Mouse (Mus musculus) adrenal gland, postnatal 36 days (tissue): ENCODE results near the gene Ap5z1. TPM values are rescaled to one million over a fixed set of nuclear protein-coding genes. Genes with fewer than 3 reads are reported as not detected.

Source experiments
- DNase-seq, 2 experiments: peaks; one replicate each; pipeline ENCODE4 v3.0.0; 2021; ENCODE audit warnings: mixed read lengths in 1 of 2
- long read RNA-seq, 2 experiments: library from polyadenylated mRNA; stranded (forward); transcript quantifications; one replicate each; pipeline ENCODE4 v2.0.0; 2021; ENCODE audit warnings: borderline sequencing depth in 2 of 2
- total RNA-seq, 2 experiments: library from RNA; stranded (reverse); gene quantifications; 2 replicates each; pipeline ENCODE4 v1.2.3; 2021

Ap5z1 gene
- 10 to 100 TPM; 13.4 to 17.9 TPM for total RNA-seq
- long read RNA-seq, experiment 1, partial matches to known transcripts: 7 of 16 reads
- long read RNA-seq, experiment 1, other reads (novel, unspliced or antisense): 5 of 16 reads
- long read RNA-seq, experiment 2, transcript Ap5z1-201 (17 exons, 3,689 nt): major isoform, 6 of 19 reads
- long read RNA-seq, experiment 2, partial matches to known transcripts: 3 of 19 reads
- long read RNA-seq, experiment 2, other reads (novel, unspliced or antisense): 8 of 19 reads

DNA sequence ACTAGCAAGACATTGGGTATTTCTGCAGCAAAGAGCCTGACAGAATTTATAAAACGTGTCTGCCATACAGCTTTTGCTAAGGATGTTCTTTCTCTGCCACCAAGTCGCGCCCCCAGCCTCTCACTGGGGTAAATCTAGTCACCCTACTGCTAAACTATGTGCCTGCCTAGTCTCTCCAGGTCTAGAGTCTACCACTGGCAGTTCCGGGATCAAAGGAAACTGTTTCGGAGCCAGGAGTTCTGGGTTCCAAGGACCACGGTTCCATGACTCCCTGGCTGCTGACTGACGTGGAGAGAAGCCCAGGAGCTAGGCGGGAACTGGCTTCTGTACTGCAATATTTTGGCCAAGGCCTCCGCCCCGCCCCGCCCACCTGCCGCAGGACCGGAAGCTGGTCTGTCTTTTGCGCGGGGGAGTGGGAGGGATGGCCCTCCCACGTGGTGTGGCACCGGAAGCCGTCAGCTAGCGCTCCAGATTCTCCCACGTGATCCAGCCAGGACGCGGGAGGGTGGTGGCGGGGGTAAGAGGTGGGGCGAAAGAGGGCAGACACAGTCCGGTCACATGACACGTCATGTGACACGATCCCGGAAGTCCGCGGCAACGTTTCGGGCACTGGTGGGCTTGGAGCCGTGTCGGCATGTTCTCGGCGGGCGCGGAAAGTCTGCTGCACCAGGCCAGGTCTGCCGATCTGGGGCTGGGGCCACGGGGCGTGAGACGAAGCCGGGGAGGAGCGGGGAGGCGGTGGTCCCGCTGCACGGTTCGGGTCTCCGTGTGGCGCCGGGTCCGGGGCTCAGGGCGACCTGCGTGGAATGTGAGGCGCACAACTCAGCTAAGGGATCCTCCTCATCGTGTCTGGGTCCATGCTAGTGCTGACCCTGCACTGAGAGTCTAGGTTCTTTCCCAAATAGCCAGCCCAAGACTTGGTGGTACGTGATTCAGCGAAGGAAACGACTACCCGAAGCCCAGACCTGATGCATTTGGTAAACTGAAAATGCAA lies at the start of gene Ap5z1:
TSS of gene Ap5z1 (plus strand) at position 484 of the 994 bp plus-strand sequence.
- peak; percentile 97 for DNase-seq

GRCm38 (mm10) chr5:142415401-142415800 lies 48.3 kb upstream of the Ap5z1 start:
- no peak for DNase-seq

DNA sequence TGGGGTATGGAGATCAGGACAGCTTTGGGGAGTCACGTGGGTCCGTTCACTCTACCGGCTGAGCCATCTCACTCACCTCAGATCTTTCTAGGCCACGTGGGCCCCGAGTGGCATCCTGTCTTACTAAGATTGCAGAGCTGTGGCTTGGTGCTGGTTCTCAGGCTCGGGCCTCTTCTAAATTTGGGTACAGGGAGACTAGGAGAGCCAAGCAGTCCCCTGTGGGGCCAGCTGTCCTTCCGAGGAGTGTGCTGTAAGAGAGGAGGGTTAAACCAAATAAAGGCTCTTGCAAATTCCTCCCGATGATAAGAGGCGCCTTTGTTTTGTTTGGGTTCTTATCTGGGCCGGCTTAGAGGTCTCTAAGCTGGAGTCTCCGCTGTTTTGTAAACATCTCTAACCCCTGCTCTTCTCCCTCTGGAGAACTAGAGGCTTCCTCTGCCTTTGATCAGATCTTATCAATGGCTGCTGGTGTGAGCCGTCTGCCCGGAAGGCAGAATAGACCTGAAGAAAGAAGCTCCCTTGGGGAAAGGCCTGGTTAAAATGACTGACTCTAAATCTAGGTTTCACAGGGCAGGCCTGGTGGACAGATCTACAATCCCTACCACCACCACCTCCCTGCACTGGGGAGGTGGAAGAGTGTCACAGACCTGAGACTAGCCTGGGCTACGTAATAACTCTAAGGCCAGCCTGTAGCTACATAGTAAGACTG lies 47.5 kb upstream of the Ap5z1 start:
- no peak for DNase-seq

DNA sequence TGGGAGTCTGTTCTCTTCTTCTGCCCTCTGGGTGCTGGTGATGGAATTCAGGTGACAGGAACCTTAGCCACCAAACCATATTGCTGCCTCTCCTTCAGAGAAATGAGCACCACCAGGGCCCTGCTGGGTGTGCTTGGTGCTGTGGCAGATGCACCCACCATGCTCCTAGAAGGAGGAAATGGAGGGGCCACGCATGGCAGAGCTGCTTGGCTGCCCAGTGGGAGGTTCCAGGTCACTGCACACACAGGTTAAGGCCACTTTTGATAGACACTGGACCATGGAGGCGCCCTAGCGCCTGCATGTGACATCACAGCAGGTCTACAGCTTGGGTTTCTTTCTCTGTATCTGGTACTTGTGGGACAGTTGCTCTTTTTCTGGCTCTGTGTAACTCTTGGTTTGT lies 46.6 kb upstream of the Ap5z1 start:
- no peak for DNase-seq

DNA sequence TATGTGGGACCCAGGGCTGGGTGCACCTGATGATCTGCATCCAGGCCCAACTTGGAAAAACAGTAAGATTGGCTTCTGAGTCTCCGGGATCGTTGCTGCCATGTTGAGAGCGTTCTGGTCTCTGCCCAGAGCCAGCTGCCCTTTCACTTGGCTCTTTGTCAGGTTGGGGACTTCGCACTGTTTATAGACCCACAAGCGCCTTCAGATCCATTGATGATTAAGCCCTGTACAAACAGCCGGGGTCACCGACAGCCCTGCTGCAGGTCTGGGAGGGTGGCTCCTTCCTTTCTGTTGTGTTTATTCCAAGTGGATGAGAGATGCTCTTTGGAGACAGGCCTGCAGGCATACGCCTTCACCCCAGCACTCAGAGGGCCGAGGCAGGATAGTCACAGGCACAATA lies 45.9 kb upstream of the Ap5z1 start:
- DNase-seq: no peak

DNA sequence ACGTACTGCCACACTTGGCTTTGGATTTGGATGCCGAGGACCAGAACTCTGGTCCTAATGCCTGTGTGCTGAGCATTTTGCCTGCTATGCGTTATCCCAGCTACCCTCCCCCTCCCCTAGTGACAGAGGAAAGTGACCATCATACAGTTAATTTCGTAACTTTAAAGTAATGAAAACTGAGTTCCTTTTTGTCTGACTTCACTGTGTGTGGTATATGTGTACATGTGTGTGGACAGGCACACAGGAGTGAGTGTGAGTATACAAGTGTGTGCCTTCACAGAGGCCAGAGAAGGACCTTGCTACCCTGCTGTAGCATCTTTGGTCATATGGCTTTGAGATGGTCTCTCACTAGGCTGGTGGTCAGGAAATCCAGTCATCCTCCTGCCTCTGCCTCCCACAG lies 45.3 kb upstream of the Ap5z1 start:
- no peak for DNase-seq

DNA sequence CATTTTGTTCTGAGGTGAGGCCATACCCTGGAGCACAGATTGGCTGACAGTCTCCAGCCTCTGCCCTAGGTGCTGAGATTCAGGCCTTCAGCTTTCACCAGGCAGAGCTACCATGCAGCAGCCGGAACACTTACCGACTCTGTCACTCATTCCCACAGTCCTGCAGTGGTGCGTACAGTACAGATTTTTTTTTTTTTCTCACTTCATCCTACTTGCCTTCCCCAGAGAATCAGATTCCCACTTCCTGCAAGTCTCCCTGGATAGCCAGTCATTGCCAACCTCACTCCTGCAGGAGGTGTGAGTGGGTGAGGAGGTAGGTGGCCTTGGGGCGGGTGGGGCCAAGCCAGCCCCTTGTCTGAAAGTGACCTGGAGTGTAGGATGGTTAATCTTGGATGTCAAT lies 43.4 kb upstream of the Ap5z1 start:
- no peak for DNase-seq

DNA sequence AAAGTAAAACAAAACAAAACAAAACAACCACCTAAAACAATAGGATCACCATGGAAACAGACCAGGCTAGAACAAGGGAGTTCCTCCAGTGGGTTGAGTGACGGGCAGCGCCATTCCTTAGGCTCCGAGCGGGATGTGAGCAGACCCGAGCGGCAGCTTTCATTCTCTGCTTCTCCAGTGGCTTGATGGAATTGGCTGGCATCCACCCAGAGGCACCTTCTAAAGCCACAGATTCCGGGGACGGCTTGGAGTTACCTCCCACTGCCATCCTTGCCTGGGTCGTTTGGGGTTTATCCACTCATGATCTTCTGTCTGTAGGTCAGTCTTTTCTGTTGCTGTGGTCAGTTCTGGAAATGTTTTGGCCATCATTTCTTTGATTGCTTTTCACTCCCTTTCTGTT lies 42.8 kb upstream of the Ap5z1 start:
- no peak for DNase-seq

- no peak for DNase-seq
Observed at GRCm38 (mm10) chr5:142421886-142422285, 41.9 kb upstream of the Ap5z1 start.

GRCm38 (mm10) chr5:142423141-142423540 lies 40.6 kb upstream of the Ap5z1 start:
- DNase-seq: no peak

DNA sequence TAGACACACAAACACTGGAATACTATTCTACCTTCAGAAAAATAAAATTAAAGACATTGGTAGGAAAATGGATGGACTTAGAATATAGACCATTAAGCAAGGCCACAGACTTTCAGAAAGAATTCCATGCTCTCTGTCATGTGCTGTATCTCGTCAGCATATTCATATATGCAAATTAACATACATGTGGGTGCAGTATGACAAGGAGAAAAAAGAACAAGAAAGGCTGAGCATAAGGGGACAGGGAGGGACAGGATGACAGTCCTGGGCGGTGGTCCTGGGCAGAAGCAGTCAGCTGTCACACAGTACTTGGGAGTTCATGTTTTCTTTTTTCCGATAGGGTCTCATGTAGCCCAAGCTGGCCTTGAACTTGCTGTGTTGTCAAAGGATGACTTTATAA lies 40.0 kb upstream of the Ap5z1 start:
- DNase-seq: no peak

GRCm38 (mm10) chr5:142424627-142425349 lies 39.0 kb upstream of the Ap5z1 start:
- DNase-seq: peak; percentile 65 to 69

DNA sequence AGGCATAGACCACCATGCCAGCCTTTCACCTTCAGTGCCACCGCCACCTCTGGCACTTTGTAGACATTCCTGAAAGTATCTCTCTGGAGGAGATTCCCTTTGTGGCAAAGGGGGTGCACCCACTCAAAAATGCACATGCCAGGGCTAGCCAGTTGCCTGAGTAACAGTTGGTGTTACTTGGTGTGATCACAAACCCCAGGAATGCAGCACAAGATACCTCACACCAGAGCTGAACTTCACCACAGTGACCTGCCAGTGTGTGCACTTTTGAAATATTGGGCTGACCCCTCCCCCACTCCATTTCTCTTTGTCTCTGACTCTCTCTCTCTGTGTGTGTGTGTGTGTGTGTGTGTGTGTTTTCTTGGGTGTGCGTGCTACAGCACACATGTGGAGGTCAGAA lies 37.3 kb upstream of the Ap5z1 start:
- no peak for DNase-seq

GRCm38 (mm10) chr5:142427876-142428275 lies 35.9 kb upstream of the Ap5z1 start:
- no peak for DNase-seq

DNA sequence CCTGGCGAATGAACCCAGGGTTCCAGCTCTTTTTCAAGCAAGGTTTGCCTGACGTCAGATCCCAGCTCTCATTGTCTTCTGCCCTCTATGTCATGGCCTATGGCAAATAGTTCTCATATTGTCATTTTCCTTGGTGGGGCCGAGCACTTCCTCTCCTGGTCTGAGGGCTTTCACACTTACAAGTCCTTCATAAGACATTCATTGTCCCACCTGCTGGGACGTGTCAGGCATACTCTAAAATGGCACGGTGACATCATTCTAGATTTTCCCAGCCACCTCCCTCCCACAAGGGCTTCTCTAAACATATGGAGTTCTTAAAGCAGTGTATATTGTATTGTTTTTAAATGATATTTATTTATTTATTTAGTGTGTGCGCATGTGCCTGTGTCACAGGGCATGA lies 35.1 kb upstream of the Ap5z1 start:
- no peak for DNase-seq

DNA sequence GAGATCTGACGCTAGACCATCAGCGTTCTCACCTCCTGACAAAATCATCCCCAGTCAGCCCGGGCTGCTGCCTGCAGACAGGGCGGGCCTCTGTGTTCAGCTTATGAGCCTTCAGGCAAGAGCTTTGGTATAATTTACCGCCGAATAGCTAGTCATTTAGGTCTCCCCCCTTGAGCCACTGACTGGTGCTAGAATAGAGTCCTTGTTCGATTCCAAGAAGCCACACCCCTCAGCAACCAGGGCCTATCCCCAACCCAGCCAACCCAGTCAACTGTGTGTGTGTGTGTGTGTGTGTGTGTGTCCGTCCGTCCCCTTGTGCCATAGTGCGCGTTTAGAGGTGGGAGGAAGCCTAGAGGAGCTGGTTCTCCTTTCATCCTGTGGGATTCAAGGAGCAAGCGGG lies 32.7 kb upstream of the Ap5z1 start:
- no peak for DNase-seq

- peak; percentile 43 to 64 for DNase-seq
Observed at GRCm38 (mm10) chr5:142431811-142432434, 31.8 kb upstream of the Ap5z1 start.

- no peak for DNase-seq
Observed at GRCm38 (mm10) chr5:142432695-142433094, 31.0 kb upstream of the Ap5z1 start.

DNA sequence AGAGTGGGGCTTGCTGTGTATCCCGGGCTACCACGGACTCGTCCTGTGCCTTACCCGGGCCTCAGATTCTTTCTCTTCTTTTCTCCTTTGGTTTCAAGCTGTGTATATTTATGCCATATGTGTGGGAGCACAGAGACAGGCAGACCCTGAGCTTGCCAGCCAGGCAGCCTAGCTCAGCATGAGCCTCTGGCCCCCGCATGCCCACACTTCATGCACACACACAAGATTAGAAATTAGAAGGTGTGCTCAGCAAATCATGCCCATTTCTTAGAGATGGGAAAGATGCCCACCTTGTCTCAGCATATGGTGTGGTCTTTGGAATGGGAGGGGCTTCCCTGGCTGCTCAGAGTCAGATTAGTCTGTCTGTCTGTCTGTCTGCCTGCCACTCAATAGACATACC lies 29.7 kb upstream of the Ap5z1 start:
- no peak for DNase-seq

DNA sequence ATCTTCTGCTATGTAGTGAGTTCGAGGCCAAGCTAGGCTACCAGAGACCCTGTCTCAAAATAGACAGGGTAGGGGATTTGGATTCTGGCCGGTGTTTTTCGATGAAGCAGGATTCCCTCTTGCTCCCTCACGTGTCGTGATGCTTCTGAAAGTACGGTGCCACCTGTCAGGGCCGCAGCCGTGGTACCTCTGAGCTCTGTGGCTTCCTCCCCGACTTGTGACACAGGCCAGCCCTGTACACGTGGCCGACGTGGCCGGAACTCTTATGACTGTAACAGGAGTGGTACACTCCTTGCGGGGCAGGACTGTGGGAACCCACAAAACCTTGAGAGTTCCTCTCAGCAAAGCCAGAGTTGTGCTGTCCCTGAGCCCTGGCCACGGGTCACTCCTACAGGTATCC lies 28.0 kb upstream of the Ap5z1 start:
- DNase-seq: no peak

DNA sequence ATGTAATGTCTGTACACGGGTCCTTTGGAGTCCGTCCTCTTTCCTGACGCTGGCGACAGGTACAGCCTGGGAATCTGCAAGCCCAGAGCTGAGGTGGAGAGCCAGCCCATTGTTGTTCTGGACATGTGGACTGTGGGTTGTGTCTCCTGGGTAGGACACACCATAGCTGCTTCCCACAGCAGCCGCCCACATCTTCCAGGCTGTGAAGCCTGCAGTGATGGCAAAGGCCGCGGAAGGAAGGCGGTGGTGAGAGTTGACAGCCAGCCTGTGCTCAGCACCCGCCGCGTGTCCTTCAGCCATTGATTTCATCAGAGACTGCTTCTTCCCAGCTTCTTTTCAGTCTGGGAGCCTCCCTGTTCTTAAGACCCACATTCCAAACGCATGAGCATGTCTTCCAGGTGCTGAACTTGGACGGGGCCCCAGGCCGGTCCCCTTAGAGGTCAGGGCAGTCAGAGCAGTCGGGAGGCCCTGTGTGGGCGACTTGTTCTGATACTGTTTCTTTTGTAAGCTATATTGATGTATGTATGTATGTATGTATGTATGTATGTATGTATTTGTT lies 25.3 kb upstream of the Ap5z1 start:
- peak in 1 of 2 experiments; percentile 30 for DNase-seq
